Mouse (Mus musculus) lung, adult 18-20 months (tissue): ENCODE results near the gene Ifnab.
A peak's percentile ranks its signal among the peaks of the same experiment; 100 is the strongest.

Experiments used
- DNase-seq, 2 experiments: peaks; one replicate each; pipeline ENCODE4 v3.0.0; 2022; ENCODE audit warnings: mixed read lengths in 2 of 2

Ifnab gene

DNA sequence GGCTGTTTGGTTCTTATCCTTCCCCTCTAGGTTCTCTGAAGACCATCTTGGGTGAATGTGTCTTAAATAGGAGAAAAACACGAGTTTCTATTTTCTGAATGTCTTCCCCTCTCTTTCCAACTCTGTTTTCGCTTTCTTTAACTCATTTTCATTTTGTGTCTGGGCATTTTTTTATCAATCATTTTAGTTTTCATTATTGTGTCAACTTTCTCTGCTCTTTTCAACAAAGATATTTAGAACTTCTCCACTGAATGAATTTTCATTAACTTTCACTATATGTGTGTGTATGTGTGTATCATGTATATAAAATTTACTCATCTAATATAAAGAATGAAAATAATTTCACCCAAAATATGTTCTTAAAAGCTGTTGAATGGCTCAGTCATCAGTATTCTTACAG lies at the start of gene Ifnab:
Gene Ifnab, minus strand, starts transcription at position 101 of the 400 bp plus-strand sequence.
- no peak for DNase-seq

- no peak for DNase-seq
Measured at GRCm38 (mm10) chr4:88739036-88739435, 47.9 kb upstream of the Ifnab start.

- peak; percentile 60 to 69 for DNase-seq
Measured at GRCm38 (mm10) chr4:88738480-88738879, 47.3 kb upstream of the Ifnab start.

GRCm38 (mm10) chr4:88727324-88727723 lies 36.2 kb upstream of the Ifnab start:
- peak; percentile 31 to 46 for DNase-seq

GRCm38 (mm10) chr4:88726727-88727126 lies 35.6 kb upstream of the Ifnab start:
- DNase-seq, result no peak

GRCm38 (mm10) chr4:88723497-88724090 lies 32.4 kb upstream of the Ifnab start:
- DNase-seq, result peak in 1 of 2 experiments; percentile 40

DNA sequence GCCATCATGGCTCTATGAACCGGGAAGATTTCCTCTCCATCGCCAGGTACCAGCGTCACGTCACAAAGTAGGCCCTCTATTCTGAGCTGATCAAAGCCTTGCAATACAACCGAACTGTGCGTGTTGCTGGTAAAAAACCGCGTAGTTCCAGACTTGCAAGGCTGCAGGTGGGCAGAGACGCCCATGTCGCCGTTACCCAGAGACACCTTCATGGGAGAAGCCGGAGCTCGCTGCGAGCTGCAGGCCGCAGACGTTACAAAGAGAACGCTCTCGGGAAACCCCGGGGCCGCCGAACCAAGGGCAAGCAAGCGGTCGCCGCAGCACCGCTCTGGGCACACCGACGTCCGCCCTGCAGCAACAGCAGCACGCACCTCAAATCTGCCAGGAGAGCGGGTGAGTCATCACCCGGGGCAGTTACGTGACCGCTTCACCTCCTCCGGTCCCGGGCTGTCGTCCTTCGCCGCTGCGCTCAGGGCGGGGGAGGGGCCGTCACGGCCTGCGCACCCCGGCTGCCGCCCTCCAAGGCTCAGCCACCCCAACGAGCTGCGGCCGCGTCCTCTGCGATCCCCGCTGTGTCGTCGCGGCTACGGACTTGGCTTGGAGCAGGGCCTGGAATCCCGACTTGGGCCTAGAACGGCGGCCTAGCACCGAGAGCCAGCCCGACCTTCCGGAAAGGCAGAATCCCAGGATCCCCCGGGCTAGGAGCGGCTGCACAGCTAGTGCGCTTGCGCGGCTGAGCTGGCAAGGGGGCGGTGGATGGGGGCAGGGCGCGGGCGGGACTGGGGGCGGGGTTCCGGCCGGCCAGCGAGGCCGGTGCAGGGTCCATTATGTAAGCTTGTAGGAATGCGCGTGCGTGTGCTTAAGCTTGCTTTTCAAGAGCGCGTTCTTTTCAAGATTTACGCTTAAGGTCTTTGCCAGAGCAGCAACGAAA lies 30.9 kb upstream of the Ifnab start, which contains the start of the genes Gm26566 and Klhl9:
Gene Gm26566, plus strand, starts transcription at position 15 of the 931 bp plus-strand sequence.
Gene Klhl9, minus strand, starts transcription at position 675 of the 931 bp plus-strand sequence.
- peak; percentile 91 to 93 for DNase-seq

- no peak for DNase-seq
Measured at GRCm38 (mm10) chr4:88718715-88719114, 27.6 kb upstream of the Ifnab start.

GRCm38 (mm10) chr4:88715059-88715458 lies 23.9 kb upstream of the Ifnab start:
- no peak for DNase-seq

DNA sequence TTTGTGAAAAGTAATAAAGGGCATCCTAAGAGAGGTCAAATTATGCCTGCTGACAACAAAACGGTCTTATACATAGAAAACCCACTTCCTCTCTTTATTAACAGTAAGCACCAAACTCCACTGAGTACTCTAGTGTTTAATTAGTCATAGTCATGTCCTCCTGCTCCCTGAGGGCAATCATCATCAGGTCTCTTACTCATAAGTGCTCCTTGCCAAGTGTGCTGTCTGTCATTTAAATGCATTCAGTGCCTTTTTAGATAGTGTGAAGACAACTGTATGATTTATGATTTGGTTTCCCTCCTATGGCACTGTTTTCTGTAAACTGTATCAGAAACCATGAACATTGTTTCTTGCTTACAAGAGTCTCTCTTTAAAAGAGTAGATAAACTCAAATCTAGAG lies 23.1 kb upstream of the Ifnab start:
- DNase-seq, result no peak

DNA sequence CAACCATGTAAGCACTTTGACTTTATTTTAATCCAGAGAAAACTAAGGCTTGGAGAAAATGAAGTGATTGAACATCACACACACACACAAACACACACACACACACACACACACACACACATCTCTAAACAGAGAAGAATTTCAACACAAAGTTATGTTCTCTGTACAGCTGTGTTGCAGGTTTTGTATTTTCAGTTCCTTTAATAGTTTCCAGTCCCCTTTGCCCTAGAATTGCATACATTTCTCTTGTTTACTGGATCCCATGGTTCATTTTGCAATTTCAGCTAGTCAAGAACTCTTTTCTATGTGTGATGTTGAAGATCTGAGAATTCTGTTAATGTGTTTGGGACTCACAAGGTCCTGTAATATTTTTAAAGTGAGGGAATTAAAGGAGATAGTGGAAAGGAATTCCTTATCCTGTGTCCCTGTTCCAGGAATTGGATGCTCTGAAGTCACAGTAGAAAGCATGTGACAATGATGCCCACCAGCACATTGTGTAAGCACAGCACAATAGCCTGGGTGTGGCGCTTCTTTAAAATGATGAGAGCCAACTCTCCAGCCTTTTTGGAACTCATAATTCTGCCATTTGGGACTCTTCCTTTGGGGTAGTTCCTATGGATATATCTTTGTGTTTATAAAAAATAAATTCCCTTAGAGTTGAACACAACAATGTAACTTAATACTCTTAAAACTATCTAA lies 16.1 kb upstream of the Ifnab start:
- no peak for DNase-seq

DNA sequence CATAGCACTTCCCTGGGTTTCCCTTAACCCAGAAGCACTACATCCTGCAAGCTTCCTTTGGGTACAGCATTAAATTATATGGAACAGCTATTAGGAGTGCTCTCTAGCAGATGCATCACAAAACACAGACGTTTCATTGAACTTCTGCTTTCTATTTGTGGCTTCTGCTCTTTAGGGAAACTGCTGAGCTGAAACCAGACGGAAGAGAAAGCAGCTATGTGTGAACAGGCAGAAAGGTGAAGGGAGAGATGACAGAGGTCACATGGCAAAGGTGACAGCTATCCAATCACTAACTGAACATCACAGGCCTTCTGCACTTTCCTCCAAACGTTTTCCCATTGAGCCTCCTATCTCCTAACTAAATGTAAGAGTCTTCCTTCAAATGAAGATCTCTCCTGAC lies 14.8 kb upstream of the Ifnab start:
- DNase-seq, result no peak

- no peak for DNase-seq
Measured at GRCm38 (mm10) chr4:88699301-88699700, 8.1 kb upstream of the Ifnab start.

DNA sequence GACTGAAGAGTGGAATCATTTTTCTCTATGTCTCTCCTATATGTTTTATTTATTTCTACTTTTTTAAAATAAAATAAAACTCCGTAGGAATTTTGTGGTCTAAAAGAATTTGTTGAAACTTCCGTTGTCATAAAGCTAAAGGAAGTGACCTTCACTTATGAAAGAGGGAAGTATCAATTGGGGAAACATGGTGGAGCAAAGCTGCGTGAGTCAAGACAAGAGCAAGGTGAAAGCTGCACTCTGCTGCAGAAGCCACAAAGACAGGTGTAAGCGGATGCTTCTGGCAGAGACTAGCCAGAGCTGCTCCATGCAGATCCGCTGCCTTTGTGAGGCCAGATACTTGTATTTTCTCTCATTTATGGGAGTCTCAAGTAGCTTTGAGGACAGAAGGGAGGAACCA lies 7.6 kb upstream of the Ifnab start:
- no peak for DNase-seq

DNA sequence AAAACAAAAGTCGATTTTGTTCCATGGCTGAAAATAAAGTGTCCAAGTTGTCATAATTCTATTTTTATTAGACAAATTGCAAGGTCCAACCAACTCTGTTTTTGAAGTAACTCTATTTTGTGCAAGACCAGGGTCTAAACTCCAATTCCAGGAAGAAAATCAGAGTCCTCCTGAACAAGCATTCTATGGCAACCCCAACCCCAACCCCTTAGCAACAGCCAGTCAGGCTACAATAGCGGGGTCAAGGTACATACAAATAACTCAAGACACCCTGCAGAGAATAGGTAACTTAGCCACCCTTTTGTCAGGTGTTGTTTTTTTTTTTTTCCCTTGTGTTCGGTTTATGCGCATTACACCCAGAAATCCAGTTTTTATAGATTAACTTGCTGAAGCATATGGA lies 6.6 kb upstream of the Ifnab start:
- DNase-seq, result no peak

- no peak for DNase-seq
Measured at GRCm38 (mm10) chr4:88697108-88697507, 5.9 kb upstream of the Ifnab start.

GRCm38 (mm10) chr4:88696237-88696884 lies 5.2 kb upstream of the Ifnab start:
- peak; percentile 64 to 76 for DNase-seq

DNA sequence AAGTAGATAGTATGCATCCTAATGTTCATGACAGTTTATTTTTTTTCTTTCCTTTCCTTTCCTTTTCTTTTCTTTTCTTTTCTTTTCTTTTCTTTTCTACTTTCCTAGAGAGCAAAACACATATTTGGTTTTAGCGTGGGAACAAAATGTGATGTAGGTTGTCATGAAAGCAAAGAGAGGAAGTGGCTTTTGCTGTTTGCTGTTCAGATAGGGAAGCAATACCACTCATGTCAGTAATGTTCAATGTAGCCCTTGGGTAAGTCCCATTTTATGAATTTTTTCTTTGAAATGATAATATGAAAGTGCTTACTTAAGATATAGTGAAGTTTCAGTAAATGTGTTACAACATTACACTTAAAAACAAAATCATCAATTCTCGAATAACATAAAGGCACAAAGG lies 2.2 kb upstream of the Ifnab start:
- no peak for DNase-seq

DNA sequence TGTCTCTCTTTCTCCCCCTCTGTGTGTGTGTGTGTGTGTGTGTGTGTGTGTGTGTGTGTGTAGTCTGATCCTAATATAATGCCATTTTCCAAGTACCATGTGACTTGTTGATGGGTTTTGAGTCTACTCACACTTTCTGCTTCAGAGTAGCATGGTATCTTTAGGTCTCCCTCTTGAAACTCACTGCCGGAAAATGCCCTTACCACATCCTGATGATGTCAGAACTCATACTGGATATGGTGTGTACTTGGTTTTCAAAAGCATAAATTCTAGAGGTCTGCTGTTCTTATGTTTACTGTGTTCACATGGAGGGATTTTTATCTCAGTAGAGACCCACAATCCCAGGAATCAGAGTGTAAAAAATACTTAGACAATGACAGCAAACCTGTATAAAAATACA lies 1.4 kb upstream of the Ifnab start:
- no peak for DNase-seq

- no peak for DNase-seq
Measured at GRCm38 (mm10) chr4:88683812-88684211, 7.3 kb downstream of the Ifnab start, which contains the start of gene Ifna2. TSS of gene Ifna2 (minus strand) at chr4:88683912.

DNA sequence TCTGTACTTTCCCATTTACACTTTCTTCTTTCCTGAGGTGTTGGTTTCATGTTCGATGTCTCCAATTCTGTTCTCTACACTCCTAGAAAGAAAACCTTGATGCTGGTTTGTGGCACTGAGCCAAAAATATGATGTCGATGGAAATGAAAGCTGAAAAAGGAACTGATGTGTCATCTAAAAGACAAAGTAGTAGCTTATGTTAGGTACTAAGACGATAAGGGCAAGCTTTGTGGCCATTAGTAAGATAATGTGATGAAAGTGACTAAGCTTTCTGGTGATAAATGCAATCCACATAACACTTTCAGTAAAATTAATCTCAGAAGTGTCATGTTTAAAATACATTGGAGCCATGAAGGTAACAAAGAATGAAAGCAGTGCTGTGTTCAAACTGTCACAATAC lies 9.8 kb downstream of the Ifnab start:
- DNase-seq, result no peak

GRCm38 (mm10) chr4:88680362-88680761 lies 10.8 kb downstream of the Ifnab start:
- DNase-seq, result peak in 1 of 2 experiments; percentile 4

- DNase-seq, result no peak
Measured at GRCm38 (mm10) chr4:88676824-88677223, 14.3 kb downstream of the Ifnab start, which contains the start of gene Ifna16. TSS of gene Ifna16 (minus strand) at chr4:88676924.
